Mouse (Mus musculus): ENCODE measurements at regions not wholly inside any gene's neighbourhood (a gene's known extent, or its start where the extent isn't known, plus 50 kb on each side); places are given as distances from the start of the nearest gene placed in this dataset.

DNA sequence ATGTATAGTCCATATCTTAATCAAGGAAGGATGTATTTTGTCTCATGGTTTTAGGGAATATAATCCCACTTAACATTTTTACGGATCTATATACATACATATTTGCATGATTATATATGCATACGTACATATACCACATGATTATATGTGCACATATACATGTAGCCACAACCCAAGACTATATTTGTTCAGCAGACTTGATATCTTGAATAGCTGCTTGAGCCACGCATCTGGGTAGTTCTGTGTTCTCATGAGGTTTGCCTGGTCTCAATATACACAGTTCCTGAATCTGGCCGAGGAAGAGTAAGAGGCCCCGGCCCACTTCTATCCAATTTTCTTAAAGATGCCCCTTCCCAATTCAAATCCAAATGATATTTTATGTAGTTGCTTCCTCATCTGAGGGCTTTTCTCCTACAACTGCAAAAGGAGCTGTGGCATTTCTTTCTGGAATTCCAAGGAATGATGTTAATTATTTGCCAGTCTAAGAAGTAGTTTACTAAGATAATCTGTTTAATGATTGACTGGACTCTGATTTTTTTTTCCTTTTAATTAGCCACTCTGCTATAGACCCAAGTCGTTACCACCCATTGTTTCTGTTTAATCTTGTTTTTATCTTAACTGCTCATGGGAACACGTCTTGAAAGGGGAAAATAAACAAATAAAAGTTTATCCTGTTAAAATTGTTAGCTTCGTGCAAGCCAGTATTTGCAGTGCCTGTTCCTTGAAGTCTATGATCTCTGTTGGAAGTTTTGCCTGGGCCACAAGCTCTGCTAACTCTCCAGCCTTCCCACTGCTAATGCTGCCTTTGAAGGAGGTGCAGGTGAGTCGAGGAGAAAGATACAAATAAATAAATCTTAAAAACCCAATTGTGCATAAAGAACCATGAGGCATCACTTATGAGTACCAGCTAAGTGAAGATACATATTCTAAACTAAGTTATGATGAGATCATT lies 112.9 kb upstream of the Kitl start:
- DNase-seq (ENCODE audit: low read depth, low spot score): no peak

- DNase-seq (ENCODE audit: low read depth, low spot score): peak; percentile 11
Observed at GRCm38 (mm10) chr10:99900955-99901835, 114.2 kb upstream of the Kitl start.

GRCm38 (mm10) chr10:99893999-99894398 lies 121.4 kb upstream of the Kitl start:
- no peak for DNase-seq (ENCODE audit: low read depth, low spot score)

DNA sequence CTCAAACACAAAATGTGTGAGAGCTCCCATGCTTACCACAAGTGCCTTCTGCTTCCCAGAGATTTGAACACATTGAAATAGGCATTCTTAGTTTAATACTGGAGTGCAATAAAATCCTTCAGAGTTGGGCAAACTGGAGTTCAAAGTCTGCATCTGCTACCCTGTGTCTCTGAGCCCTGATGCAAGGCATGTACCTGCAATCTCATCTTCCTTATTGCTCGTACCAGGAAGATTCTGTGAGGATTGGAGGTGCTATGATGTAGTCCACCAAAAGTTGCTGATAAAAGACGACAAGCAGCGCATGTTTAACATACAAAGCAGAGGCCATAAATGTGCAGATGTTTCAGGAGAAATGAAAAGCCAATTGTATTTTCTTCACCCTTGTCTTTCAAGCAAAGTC lies 123.5 kb upstream of the Kitl start:
- no peak for DNase-seq (ENCODE audit: low read depth, low spot score)

DNA sequence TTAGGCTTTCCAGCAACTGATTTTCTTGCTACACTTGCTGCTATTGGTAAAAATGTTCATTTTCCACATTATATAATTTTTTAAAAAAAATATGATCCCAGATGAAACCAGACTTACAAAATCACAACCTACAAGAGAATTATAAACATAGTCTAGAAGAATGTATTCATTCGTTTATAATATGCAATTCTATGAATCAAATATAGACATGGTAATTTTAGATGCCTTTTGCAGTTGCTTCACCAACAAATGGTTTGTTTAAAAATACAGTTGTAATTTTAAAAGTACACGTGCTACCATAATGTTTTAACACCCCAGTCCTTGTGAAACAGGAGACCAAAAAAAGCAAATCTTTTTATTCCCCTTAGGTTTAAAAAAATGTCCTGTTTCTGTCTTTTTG lies 122.4 kb upstream of the Csl start:
- DNase-seq (ENCODE audit: low read depth, low spot score): no peak

- no peak for DNase-seq (ENCODE audit: low read depth, low spot score)
Observed at GRCm38 (mm10) chr10:99879362-99879761, 119.9 kb upstream of the Csl start.

DNA sequence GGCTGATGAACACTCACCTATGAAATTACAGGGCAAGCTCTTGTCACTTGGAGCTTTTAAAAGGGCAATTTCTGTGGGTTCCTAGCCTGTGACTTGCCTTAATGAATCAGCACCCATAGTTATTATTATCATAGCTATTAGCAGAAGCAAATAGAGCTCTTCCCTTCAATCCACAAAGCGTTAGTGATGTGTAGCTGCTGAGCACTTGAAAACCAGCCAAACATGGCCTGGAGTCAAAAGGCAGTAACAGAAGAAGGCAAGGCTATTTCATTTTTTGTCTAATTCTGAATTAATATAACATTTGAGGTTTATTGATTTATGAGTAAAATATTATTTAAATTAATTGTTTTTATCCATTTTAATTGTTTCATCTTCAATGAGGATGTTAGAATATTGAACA lies 105.3 kb upstream of the Csl start:
- DNase-seq (ENCODE audit: low read depth, low spot score): peak; percentile 11

GRCm38 (mm10) chr10:99860322-99861089 lies 101.0 kb upstream of the Csl start:
- no peak for DNase-seq (ENCODE audit: low read depth, low spot score)

- no peak for DNase-seq (ENCODE audit: low read depth, low spot score)
Observed at GRCm38 (mm10) chr10:99844110-99844509, 84.7 kb upstream of the Csl start.

- peak; percentile 13 for DNase-seq (ENCODE audit: low read depth, low spot score)
Observed at GRCm38 (mm10) chr10:99841167-99841843, 81.8 kb upstream of the Csl start.

DNA sequence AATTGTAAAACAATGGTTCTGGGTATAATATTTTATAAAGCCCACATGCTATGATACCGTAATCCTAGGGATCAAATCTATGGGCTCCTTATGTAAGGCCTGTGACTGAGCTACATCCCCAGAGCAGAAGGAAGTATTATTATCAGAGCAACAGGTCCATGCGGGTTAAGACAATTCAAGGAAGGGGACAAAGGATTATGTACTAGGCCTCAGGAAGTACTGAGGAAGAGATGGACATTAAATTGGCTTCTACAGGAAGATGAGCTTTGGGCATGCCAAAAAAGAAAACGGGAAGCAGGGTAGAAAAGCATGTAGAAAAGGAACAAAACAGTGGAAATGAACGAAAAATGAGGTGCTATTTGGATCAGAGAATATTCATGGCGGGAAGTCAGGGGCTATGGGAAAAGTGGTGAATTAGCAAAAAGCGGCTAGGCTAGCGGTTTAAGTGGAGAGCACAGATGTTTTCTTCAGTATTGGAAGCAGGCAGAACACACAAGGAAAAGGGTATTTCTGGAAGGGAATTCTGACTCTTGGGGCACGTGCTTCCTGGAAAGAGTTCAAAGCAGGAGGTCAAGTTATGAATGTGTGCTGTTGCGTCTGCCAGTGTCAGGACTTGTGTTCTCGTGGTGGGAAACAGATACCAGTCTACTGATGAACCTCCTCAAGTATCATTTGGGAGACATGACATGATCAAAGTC lies 80.9 kb upstream of the Csl start:
- no peak for DNase-seq (ENCODE audit: low read depth, low spot score)

GRCm38 (mm10) chr10:99836835-99837412 lies 77.5 kb upstream of the Csl start:
- no peak for DNase-seq (ENCODE audit: low read depth, low spot score)

DNA sequence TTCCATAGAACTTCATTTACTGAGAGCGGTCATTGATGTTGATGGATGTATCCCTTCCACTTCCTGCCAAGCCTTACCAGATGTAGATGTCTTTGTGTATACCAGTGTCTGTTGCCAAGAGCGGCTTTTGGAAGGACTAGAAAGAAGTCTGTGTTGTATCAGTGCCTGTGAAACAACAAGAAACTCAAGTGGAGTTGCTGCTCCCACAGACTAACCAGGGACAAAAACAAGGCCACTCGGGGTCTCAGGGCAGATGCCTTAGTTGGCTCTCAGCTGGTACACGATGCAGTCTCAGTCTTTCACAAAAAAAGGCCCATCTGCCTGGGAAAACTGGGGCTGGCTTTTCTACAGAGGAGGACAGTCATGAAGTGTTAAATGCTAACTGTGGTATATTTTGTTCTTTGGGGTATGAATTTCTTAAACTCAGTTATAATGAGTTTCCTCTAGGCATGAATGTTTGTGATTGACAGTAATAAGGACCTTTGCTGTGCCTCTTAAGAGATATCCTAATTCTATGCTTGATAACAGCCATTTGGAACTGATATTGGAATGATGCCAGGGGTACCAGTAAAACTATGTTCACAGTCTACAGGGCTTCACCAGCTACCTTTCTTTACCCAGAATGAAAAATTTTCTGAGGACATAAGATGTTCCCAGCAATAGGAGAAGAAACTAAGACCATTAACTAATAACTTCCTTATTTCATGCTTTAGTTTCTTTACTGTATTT lies 75.6 kb upstream of the Csl start:
- no peak for DNase-seq (ENCODE audit: low read depth, low spot score)

- no peak for DNase-seq (ENCODE audit: low read depth, low spot score)
Observed at GRCm38 (mm10) chr10:99829974-99830373, 70.5 kb upstream of the Csl start.

DNA sequence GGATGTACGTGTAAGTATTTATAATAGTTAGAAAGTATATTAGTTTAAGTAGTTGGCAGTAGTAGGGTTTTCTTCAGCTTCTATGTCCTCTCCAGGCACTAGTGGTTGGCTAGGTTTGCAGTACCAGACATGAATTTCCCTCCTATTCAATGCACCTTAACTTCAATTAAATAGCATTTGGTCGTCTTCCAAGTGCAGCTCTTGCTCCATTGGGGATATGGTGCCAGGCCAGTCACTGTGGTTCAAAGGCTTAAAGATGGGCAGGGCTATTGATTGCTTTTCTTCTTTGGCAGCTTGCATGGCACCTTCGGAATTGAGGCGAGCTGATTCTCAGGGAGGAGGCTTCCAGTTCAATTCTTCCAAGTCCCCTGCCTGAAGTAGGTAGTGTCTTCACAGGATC lies 68.0 kb upstream of the Csl start:
- DNase-seq (ENCODE audit: low read depth, low spot score): no peak

- peak; percentile 30 for DNase-seq (ENCODE audit: low read depth, low spot score)
Observed at GRCm38 (mm10) chr10:99825881-99826280, 66.4 kb upstream of the Csl start.

DNA sequence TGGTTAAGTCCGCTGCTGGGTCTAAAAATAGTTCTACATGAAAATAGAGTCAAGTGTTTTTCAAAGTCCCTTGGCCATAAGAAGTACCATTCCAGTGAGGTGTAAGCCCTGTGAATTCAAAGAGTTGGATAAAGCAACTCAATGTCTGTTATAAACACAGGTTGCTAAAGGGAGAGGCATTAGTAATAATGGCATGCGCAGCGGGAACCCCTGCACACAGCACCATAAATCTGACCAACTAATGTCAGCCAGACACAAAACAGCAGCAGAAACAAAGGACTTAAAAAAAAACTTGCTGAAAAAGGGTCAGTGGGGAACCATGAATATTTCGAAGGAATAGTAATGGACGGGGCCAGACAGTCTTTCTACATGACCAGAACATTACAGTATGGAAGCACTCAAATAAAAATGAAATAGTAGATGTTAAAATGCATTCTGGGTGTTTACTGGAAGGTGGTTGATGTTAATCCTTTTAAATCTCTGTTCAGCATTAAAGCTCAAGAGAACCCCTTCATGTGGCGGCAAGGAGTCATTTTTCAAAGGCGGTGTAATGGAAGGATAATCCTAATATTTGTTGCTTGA lies 52.7 kb upstream of the Csl start:
- no peak for DNase-seq (ENCODE audit: low read depth, low spot score)

DNA sequence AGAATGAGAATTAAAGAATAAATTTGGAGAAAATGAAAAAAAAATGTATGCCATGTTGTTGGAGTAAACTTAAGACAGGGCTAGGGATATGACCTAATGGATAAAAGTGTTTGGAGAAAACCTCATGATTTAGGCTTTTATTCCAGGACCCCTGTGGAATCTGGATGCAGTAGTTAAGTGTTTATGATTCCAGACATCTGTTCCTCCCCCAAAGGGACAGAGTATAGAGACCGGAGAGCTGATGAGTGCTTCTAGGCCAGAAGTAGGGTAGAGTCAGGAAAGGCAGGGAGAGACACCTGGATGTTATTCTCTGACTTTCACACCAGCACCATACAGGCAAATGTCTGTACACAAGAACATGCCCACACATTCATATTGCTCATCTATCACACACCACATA lies 52.0 kb upstream of the Csl start:
- DNase-seq (ENCODE audit: low read depth, low spot score): no peak

All from brain, adult 2 months (tissue).